Mouse (Mus musculus): ENCODE results near the gene Tlr13. TPM values are rescaled to one million over a fixed set of nuclear protein-coding genes. Genes with fewer than 3 reads are reported as not detected.
A peak's percentile ranks its signal among the peaks of the same experiment; 100 is the strongest.

The Tlr13 gene
- polyA plus RNA-seq, 1 experiment from 2014 or later, result 0.47 TPM

DNA sequence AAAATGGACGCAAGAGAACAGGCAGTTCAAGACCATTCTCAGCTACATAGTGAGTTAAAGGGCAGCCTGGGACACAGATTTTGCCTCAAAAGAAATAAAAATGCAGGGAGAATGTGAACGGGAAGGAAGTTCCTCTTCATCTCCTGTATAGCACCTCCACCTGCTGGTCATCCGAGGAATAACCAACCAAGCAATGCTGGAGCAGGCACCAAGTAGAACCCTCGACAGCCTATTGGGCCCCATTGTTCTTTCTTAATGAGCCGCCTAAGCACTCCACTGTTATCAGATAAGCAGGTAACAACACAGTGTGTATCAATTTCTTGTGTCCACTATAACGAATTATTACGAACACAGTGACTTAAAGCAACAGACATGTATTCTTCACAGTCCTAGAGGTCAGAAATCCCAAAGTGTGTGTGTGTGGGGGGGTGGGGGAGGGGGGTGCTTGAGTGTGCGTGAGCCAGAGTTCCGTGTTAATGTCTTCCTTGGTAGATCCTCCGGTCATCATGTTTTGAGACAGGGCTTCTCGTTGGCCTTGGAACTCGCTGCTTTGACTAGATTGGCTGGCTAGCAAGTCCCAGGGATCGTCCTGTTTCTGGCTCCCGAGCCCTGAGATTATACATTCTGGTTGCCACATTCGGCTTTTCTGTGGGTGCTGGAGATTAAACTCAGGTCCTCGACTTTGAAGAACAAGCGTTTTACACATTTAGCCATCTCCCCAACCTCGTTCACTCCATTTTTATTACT is 28.3 kb downstream of the Tlr13 start:
- peak overlapping the region; percentile 47 for H3K9ac ChIP-seq (ENCODE audit: low read depth, low read length)
- H3K27me3 ChIP-seq (ENCODE audit: control insufficient read depth, insufficient read depth, low read length), result no peaks in the 10 kb centered on the region
- H3K4me3 ChIP-seq (ENCODE audit: low read length), result peak overlapping the region; percentile 28

DNA sequence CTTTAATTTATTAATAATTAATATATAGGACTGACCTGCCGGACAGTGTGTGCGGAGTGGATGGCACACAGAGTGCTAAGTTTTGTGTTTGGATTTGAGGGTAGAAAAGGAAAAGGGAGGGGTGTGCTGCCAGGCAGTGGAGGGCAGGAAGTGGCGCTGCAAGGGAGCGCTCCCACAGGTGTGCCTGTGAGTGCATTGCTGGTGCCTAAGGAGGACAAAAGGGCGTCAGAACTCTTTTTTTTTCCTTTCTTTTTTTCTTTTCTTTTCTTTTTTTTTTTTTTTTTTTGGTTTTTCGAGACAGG is 28.8 kb downstream of the Tlr13 start:
- Histone ChIP-seq H3K4me3 (ENCODE audit: low read length) (peak overlapping the region; percentile 28), H3K9me3 (ENCODE audit: control insufficient read depth, low read length) (no peaks in the 10 kb centered on the region), H3K4me2 (replicated peaks; ENCODE audit: low read depth, low read length) (peak overlapping the region; percentile 35), H3K36me3 (ENCODE audit: control insufficient read depth, insufficient read depth, low read length) (no peaks in the 10 kb centered on the region), H3K27ac (ENCODE audit: low read depth, low read length) (no peak overlapping the region), H3K4me1 (ENCODE audit: control insufficient read depth, insufficient read depth, low read length) (no peaks in the 10 kb centered on the region), H3K9ac (ENCODE audit: low read depth, low read length) (0 out of 2 replicates have a peak overlapping the region, but pooled peaks have one; percentile 47), H3K27me3 (ENCODE audit: control insufficient read depth, insufficient read depth, low read length) (no peaks in the 10 kb centered on the region)
- peak; percentile 67; the same call in 1 of the 2 replicates for ATAC-seq (ENCODE audit: low FRiP score, low TSS enrichment)
- WGBS, result 63% methylated on average over 5 of the region's 6 CpGs

More for the DNA sequence above, 28.3 kb downstream of the Tlr13 start:
- peak; percentile 92 for ATAC-seq (ENCODE audit: low FRiP score, low TSS enrichment)
- Histone ChIP-seq H3K4me1 (ENCODE audit: control insufficient read depth, insufficient read depth, low read length) (no peaks in the 10 kb centered on the region), H3K4me2 (replicated peaks; ENCODE audit: low read depth, low read length) (peak overlapping the region; percentile 35), H3K9me3 (ENCODE audit: control insufficient read depth, low read length) (no peaks in the 10 kb centered on the region), H3K36me3 (ENCODE audit: control insufficient read depth, insufficient read depth, low read length) (no peaks in the 10 kb centered on the region), H3K27ac (ENCODE audit: low read depth, low read length) (no peak overlapping the region)
- 42% methylated on average over 18 of the region's 18 CpGs for WGBS

DNA sequence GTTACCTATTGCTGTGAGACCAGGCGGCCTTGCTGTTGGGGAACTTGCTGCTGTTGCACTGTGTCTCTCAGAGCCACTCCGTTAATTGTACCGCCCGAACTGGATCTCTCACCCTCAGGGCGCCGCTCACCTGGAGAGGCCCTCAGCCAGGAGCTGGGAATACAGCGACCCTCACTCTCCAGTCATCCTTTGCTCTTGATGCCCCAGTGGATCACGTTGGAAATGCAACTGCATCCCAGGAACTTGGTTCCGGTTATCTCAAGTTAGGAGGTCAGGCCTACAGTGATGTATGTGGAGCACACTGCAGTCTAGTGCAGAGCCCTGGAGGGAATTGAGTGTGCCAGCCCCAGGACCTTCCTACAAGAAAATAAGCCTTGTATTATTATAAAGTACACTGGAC is 33.3 kb downstream of the Tlr13 start:
- ATAC-seq (ENCODE audit: low FRiP score, low TSS enrichment), result no peak
- Histone ChIP-seq H3K4me1 (ENCODE audit: control insufficient read depth, insufficient read depth, low read length) (no peaks in the 10 kb centered on the region), H3K4me3 (ENCODE audit: low read length) (no peak overlapping the region), H3K9ac (ENCODE audit: low read depth, low read length) (no peak overlapping the region), H3K9me3 (ENCODE audit: control insufficient read depth, low read length) (no peaks in the 10 kb centered on the region), H3K36me3 (ENCODE audit: control insufficient read depth, insufficient read depth, low read length) (no peaks in the 10 kb centered on the region), H3K4me2 (replicated peaks; ENCODE audit: low read depth, low read length) (no peak overlapping the region), H3K27ac (ENCODE audit: low read depth, low read length) (no peak overlapping the region), H3K27me3 (ENCODE audit: control insufficient read depth, insufficient read depth, low read length) (no peaks in the 10 kb centered on the region)
- WGBS, result 59% methylated on average over 9 of the region's 9 CpGs

DNA sequence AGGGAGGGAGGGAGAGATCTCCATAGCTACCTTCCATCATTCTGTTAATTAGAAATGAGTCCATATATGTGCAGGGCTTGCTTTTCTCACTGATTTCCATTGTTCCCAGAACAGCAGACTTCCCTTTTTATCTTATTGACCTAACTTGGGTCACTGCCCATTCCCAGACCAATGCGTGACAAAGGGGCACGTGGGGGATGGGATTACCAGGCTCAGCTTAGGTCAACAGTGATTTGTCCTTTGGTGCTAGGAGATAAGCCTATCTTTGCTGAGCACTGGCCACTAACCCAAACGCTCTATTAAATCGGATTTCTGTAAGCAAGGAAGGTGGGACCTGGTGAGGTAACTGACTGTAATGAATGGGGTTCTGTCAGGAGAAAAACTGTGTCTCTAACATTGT is 41.3 kb downstream of the Tlr13 start:
- no peak for ATAC-seq (ENCODE audit: low FRiP score, low TSS enrichment)
- no peak overlapping the region for H3K9ac ChIP-seq (ENCODE audit: low read depth, low read length)
- no peaks in the 10 kb centered on the region for H3K9me3 ChIP-seq (ENCODE audit: control insufficient read depth, low read length)
- no peak overlapping the region for H3K4me3 ChIP-seq (ENCODE audit: low read length)
- no peak overlapping the region for H3K4me2 ChIP-seq (replicated peaks; ENCODE audit: low read depth, low read length)
- H3K4me1 ChIP-seq (ENCODE audit: control insufficient read depth, insufficient read depth, low read length), result 0 out of 2 replicates have a peak, but pooled peaks cover 8% of the 10 kb centered on the region
- no peaks in the 10 kb centered on the region for H3K27me3 ChIP-seq (ENCODE audit: control insufficient read depth, insufficient read depth, low read length)
- no peaks in the 10 kb centered on the region for H3K36me3 ChIP-seq (ENCODE audit: control insufficient read depth, insufficient read depth, low read length)
- WGBS, result 47% methylated on average over 4 of the region's 4 CpGs
- H3K27ac ChIP-seq (ENCODE audit: low read depth, low read length), result no peak overlapping the region

DNA sequence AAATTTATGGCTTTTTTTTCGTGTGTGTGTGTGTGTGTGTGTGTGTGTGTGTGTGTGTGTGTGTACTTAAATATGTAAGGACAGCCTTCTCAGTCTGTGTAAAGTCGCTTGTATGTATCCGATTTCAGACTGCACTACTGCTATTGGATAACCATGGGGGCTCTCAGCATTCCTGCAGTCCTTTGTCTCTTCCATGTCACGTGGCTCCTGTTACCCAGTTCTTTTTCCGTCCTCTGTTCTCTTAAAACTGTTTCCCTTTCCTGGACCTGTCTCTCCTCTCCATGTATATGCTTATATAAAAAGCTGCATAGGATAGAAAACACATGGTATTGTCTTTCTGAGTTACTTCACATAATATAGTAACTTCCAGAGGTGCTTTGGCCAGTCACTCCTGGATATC is 42.7 kb downstream of the Tlr13 start:
- Histone ChIP-seq H3K9ac (ENCODE audit: low read depth, low read length) (no peak overlapping the region), H3K27me3 (ENCODE audit: control insufficient read depth, insufficient read depth, low read length) (no peaks in the 10 kb centered on the region), H3K9me3 (ENCODE audit: control insufficient read depth, low read length) (no peaks in the 10 kb centered on the region), H3K4me3 (ENCODE audit: low read length) (no peak overlapping the region), H3K4me2 (replicated peaks; ENCODE audit: low read depth, low read length) (peak overlapping the region; percentile 5), H3K27ac (ENCODE audit: low read depth, low read length) (peak overlapping the region; percentile 85), H3K4me1 (ENCODE audit: control insufficient read depth, insufficient read depth, low read length) (0 out of 2 replicates have a peak, but pooled peaks cover 8% of the 10 kb centered on the region), H3K36me3 (ENCODE audit: control insufficient read depth, insufficient read depth, low read length) (no peaks in the 10 kb centered on the region)
- 27% methylated on average over 5 of the region's 5 CpGs for WGBS
- peak; percentile 65 for ATAC-seq (ENCODE audit: low FRiP score, low TSS enrichment)

DNA sequence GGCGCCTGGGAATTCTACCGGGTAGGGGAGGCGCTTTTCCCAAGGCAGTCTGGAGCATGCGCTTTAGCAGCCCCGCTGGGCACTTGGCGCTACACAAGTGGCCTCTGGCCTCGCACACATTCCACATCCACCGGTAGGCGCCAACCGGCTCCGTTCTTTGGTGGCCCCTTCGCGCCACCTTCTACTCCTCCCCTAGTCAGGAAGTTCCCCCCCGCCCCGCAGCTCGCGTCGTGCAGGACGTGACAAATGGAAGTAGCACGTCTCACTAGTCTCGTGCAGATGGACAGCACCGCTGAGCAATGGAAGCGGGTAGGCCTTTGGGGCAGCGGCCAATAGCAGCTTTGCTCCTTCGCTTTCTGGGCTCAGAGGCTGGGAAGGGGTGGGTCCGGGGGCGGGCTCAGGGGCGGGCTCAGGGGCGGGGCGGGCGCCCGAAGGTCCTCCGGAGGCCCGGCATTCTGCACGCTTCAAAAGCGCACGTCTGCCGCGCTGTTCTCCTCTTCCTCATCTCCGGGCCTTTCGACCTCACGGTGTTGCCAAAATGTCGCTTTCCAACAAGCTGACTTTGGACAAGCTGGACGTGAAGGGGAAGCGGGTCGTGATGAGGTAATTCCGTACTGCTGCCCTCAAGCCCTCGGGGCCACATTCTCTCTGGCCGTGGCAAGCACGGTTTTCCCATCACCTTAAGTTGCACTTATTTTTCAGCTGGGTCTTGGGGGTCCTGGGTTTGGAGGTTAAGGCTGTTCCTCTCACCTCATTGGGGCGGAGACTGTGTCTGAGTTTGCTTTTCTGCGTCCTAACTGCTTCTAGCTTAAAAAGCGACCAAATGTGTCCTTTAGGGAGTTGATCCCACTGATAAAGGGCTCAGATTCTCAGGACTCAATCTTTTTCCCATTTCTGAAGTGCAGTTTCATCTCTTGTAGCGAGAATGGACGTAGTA is 44.0 kb downstream of the Tlr13 start, which contains the start of gene Pgk1:
Gene Pgk1, plus strand, starts transcription at position 388 of the 937 bp plus-strand sequence.
- Histone ChIP-seq H3K27ac (ENCODE audit: low read depth, low read length) (peak within 1 kb of the TSS; percentile 85), H3K27me3 (ENCODE audit: control insufficient read depth, insufficient read depth, low read length) (no peaks in the 10 kb centered on the region), H3K4me2 (replicated peaks; ENCODE audit: low read depth, low read length) (peak within 1 kb of the TSS; percentile 51), H3K4me1 (ENCODE audit: control insufficient read depth, insufficient read depth, low read length) (0 out of 2 replicates have a peak, but pooled peaks cover 8% of the 10 kb centered on the region), H3K9me3 (ENCODE audit: control insufficient read depth, low read length) (no peaks in the 10 kb centered on the region), H3K36me3 (ENCODE audit: control insufficient read depth, insufficient read depth, low read length) (peaks cover 2% of the 10 kb centered on the region; the same call in 1 of the 2 replicates), H3K9ac (ENCODE audit: low read depth, low read length) (peak within 1 kb of the TSS; percentile 66), H3K4me3 (ENCODE audit: low read length) (peak within 1 kb of the TSS; percentile 55)
- 22% methylated on average over 46 of the region's 55 CpGs for WGBS
- peak; percentile 99 for ATAC-seq (ENCODE audit: low FRiP score, low TSS enrichment)

DNA sequence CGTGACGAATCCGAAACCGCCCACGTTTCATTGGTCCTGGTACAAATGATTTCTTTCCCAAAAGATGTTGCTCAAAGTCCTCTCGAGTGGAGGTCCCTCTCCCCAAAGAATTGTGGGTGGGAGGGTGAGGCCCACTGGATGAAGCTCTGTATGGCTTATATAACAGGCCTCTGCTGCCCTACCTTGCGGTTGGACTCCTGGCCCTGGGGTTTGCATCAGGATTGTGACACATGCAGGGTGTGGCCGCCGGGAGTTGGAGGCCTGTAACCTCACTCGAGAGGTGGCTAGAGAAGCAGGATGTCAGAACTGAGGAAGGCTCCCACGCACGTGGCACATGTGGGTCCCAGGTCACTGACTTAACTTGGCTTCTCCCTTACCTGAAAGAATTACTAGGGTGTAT is 44.7 kb downstream of the Tlr13 start:
- H3K4me2 ChIP-seq (replicated peaks; ENCODE audit: low read depth, low read length), result peak overlapping the region; percentile 51
- no peak for ATAC-seq (ENCODE audit: low FRiP score, low TSS enrichment)
- peak overlapping the region; percentile 66 for H3K9ac ChIP-seq (ENCODE audit: low read depth, low read length)
- 29% methylated on average over 12 of the region's 12 CpGs for WGBS
- H3K27me3 ChIP-seq (ENCODE audit: control insufficient read depth, insufficient read depth, low read length), result no peaks in the 10 kb centered on the region
- H3K4me3 ChIP-seq (ENCODE audit: low read length), result peak overlapping the region; percentile 55
- no peaks in the 10 kb centered on the region for H3K9me3 ChIP-seq (ENCODE audit: control insufficient read depth, low read length)
- H3K4me1 ChIP-seq (ENCODE audit: control insufficient read depth, insufficient read depth, low read length), result 0 out of 2 replicates have a peak, but pooled peaks cover 8% of the 10 kb centered on the region
- H3K27ac ChIP-seq (ENCODE audit: low read depth, low read length), result peak overlapping the region; percentile 51
- peaks cover 4% of the 10 kb centered on the region; the same call in 1 of the 2 replicates for H3K36me3 ChIP-seq (ENCODE audit: control insufficient read depth, insufficient read depth, low read length)

DNA sequence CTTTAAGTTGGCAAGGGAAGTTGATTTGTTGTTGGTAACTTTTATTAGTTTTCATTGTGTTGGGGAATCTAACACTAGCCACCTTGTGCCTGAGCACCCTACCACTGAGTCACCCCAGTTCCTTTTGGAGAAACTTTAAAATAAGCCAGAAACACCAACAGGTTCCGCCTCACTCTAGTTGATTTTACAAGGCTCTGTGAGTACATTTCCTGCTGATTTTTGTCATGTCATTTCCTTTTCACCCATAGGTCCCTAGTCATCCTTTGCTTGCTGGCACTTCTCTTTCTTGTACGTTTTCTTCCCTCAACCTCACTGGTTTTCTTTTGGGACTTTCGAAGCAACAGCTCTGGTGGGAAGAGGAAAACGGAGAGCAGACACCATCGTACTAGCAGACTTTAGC is 46.4 kb downstream of the Tlr13 start:
- no peak for ATAC-seq (ENCODE audit: low FRiP score, low TSS enrichment)
- 60% methylated on average over 5 of the region's 5 CpGs for WGBS

More for the DNA sequence above, 46.4 kb downstream of the Tlr13 start:
- Histone ChIP-seq H3K4me2 (replicated peaks; ENCODE audit: low read depth, low read length) (peak overlapping the region; percentile 51), H3K4me1 (ENCODE audit: control insufficient read depth, insufficient read depth, low read length) (0 out of 2 replicates have a peak, but pooled peaks cover 8% of the 10 kb centered on the region), H3K27ac (ENCODE audit: low read depth, low read length) (no peak overlapping the region), H3K9me3 (ENCODE audit: control insufficient read depth, low read length) (no peaks in the 10 kb centered on the region), H3K4me3 (ENCODE audit: low read length) (peak overlapping the region; percentile 55), H3K36me3 (ENCODE audit: control insufficient read depth, insufficient read depth, low read length) (peaks cover 9% of the 10 kb centered on the region; the same call in 1 of the 2 replicates), H3K27me3 (ENCODE audit: control insufficient read depth, insufficient read depth, low read length) (no peaks in the 10 kb centered on the region), H3K9ac (ENCODE audit: low read depth, low read length) (peak overlapping the region; percentile 66; the same call in 1 of the 2 replicates)

Data from kidney, embryonic 14.5 days (tissue).